Mouse (Mus musculus) kidney, postnatal 14 days (tissue): ENCODE measurements at regions not wholly inside any gene's neighbourhood (a gene's known extent, or its start where the extent isn't known, plus 50 kb on each side); places are given as distances from the start of the nearest gene placed in this dataset.

Experiments used
- DNase-seq: peaks from one replicate; pipeline ENCODE4 v3.0.0; 2022; ENCODE audit warnings: mixed read lengths

- DNase-seq = no peak
These were observed 341.4 kb downstream of the Insc start for GRCm38 (mm10) chr7:115084711-115085380.

GRCm38 (mm10) chr7:115086542-115087448, 343.3 kb downstream of the Insc start:
- no peak for DNase-seq

GRCm38 (mm10) chr7:115092481-115093050, 349.1 kb downstream of the Insc start:
- no peak for DNase-seq

GRCm38 (mm10) chr7:115106041-115106440, 362.5 kb downstream of the Insc start:
- no peak for DNase-seq

DNA sequence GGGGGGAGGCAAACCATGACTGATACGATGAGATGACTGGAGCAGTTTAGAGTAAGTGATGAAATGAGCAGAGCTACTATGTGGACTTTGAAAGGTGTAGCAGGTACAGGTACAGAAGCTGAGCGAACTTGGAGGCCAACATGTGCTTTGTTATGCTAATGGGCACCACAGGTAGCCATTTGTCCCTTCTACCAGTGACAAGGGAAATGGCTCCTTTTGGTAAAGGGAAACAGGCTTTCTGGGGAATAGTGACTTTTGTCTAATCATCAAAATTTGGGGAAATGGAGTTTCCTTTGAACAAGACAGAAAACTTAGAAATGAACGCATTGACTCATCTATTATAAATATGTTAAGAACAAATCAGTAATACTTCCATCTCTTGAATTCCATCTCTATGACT, 368.8 kb downstream of the Insc start:
- DNase-seq = no peak

DNA sequence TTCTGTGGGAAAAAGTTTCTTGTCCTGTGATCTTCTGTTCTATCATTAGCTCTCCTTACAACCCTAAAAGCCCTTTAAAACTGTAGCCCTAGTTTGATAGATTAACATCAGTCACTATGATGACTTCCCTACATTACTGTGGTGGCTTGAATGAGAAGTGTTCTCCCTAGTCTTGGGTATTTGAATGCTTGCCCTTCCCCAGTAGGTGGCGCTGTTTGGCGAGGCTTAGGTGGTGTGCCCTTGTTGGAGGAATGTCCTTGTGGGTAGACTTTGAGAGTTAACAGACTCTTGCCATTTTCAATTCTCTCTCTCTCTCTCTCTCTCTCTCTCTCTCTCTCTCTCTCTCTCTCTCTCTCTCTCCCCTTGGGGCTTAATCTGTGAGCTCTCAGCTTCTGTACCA, 379.8 kb downstream of the Insc start:
- DNase-seq = no peak

DNA sequence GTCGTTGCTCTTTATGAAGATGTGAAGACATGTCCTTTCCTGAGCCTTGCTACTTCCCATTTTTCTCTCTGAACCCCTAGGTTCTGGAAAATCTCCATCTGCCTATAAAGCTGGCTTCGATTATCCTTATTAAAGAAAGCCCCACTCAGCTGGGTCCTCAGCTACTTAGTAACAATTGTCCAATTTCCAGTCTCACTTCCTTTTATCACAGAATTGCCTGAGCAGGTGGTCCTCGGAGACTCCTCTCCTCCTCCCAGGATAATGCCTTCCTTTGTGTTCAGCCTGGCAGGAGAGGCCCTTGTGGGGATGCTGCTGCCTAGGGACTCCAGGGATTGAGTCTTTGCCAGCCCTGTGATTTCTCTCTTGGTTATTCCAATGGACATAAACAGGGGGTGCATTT, 385.5 kb downstream of the Insc start:
- no peak for DNase-seq

DNA sequence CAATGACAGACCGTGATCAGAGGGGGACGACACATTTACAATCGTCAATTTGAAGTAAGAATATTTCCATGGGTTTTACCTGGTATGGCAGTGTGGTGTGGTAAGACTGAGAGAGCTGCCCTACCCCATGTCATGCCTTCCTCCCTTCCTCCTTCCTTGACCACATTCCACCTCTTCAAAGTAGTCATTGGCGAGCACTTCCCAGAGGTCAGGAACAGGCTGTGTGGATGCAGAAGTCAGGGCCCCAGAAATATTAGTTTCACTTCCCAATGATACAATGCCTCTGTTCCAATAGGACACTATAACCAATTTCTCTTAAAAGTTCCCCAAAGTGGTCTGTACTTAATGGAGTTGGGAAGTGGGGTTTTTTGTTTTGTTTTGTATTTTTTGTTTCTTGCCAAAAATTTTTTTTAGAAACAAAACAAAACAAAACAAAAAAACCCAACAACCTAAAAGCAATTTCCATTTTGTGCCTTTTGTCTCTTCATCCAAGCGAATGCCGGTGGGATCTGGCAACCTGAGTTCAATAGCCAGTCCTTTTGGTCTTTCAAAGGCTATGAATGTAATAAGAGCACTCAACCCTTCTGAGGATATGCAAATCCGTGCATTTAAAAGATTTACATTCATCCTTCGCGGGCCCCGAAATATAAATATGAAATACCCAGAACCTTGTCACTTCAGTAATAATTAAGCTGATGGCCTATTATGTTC, 387.9 kb downstream of the Insc start:
- no peak for DNase-seq

- no peak for DNase-seq
These were observed 388.6 kb downstream of the Insc start for GRCm38 (mm10) chr7:115131970-115132551.

DNA sequence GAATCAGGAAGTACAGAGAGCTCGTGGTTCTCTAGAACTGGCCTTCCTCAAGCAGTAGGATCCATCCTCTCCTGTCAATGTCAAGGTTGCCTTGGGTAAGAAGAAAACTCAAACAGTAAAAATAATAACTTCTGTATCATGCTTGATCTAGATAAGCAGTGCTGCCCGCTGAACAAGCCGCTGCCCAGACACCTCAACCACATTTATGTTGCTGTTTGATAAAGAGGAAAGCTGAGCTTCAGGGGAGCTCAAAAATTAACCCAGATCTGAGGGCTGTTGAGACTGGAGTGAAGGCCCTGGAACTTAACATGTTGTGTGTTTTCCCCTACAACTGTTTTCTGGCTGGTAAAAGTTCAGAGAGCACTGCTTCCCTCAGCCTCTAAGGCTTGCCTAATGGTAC, 389.1 kb downstream of the Insc start:
- DNase-seq = no peak

DNA sequence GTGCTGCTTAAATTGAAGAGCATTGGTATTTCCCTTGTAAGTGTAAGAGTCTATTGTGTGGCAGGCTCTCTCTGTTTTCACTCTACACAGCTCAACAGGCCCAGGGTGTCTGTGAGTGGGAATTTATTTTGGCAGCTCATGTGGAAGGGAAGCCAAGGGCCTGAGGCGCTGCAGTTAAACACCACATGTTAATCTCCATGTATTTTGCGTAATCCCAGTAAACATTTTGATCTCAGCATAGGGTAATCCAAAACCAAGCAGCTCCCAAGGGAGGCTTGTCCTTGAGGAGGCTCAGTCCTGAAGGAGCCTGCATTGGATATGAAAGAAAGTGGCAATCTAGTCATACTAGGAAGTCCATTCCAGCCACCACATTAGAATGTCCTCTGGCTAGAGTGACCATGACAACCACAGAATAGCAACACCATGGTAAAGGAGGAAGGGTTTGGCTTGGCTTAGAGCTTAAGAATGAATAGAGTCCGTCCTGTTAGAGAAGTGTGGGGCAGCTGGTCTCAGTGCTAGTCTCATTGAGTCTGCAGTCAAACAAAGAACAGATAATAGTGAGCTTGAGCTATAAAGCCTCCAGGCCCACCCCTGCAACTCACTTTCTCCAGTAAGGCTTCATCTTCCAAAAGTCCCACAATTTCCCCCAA, 391.6 kb downstream of the Insc start:
- DNase-seq = no peak

GRCm38 (mm10) chr7:115140286-115140685, 396.8 kb downstream of the Insc start:
- DNase-seq = no peak

DNA sequence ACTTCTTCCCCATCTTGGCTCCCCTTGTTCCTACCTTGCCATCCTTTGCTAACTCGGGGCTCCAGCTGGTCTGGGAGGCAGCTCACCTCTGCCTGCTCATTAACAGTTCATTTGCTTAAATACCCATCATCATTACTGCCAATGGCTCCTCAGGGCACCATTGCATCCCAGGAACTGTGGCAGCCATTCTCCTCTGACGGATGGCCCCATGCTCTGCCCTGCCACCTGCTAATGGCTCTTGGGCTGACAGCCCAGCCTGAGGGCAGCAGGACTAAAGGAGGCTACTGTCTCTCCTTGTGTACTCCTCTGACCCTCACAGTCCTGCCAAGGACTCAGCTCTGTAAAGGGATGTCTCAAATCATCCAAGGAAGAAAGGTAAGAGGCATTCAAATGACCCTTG, 398.7 kb downstream of the Insc start:
- DNase-seq = no peak

DNA sequence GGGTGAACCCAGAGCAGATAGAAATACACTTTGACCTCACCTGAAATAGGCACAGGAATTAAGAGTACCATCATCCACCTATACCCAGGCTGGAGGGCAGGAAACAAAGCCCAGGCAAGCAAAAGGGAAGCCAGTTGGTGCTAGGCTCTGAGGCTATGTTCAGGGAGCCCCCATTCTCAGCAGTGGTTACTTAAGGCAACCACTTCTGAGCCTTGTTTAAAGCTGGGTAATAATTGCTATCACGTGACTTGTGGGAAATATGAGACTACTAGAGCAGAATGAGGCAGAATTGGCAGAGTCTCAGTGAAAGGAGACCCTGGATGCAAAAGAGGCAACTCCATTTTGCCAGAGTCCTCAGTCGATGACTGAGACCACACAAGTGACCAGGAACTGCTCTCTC, 401.5 kb downstream of the Insc start:
- no peak for DNase-seq

DNA sequence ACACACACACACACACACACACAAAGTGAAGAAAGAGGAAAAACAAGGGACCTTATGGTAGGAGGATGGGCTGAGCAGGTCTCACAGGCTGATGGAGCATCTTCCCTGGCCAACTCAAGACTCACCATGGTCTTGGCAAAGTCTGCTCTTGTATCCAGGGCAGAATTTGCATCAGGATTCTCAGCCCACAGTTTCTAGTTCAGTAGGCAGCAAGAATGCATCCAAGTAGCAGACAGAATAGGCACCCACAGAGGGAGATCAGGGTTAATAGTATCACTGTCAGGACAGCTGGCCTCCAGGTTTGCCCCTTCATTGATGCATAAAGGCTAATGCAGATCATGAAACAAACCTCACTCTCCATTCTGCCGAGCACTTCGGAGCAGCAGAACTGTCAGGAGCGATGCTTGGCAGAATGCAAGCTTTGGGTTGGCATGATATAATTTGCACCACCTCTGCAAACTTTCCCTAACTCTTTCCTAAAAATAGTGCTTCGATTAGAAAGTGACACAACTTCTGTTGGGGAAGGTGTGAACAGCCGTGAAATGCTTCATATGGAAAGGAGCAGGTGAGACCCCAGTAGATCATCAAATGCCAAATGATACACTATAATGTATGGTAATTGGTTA, 404.0 kb downstream of the Insc start:
- no peak for DNase-seq

DNA sequence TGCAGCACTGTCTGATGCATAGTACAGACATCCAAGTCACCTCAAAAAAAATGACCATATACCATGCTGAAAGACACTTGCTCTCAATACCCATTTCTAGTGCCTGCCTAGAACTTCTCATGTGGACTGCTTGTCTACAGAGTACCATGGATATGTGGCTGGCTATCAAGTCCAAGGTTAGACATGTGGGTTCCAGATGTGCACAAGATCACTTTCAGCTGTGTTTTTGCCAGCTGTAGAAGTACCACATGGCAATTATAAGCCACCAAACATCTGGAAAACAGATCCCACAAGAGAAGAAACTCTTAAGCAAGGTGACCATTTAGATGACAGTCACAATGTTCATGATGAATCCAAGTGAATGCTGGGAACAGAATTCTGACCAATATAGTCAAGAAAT, 409.8 kb downstream of the Insc start:
- no peak for DNase-seq

DNA sequence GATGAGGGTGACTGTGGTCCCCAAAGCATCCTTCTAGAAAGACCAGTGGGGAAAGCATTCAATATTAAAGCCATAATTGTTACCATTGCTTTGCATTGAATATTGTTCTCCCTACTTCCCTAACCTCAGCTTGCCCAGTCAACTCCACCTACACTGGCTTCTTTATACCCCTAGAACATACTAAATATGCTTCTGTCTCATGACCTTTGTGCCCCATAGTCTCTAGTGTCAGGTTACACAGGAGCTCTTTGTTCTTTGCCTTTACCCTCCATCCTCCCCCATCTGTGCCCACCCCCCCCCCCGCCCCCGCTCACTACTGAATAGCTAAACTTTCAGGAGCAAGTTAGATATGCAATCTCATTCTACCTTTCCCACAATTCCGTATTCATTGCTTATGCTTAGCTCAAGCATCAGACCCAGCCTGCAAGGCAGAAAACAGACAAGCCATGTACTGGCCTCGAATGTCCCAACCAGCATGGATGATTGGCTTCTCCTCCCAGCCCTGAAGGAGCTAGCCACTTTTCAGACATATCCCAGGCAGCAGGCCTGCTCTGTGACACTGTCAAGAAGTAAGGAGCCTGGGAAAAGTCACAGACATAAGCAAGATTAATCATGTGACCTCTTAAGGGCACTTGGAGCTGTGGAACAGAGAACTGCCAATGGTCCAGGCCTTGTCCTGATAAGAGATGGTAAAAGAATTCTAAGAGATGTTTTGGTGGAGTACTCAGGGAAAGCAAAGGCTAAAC, 410.4 kb downstream of the Insc start:
- no peak for DNase-seq

DNA sequence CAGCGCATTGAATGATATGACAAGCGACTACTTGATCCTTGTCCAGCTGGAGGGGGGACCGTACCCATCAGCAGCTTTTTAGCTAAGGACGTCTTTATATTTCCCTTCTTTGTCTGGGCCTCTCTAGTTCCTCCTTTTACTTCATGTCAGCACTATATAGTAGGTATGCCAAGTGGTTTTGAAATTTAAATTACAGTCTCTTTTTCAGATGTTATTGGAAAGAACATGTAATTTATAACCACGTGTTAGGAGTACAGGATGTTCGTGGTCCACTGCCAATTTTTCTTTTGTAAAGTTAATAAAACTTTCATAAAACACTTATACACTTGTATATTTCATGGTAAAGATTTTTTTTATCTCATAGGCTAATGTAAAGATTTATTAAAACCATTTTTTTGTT, 426.5 kb downstream of the Insc start:
- DNase-seq = no peak

DNA sequence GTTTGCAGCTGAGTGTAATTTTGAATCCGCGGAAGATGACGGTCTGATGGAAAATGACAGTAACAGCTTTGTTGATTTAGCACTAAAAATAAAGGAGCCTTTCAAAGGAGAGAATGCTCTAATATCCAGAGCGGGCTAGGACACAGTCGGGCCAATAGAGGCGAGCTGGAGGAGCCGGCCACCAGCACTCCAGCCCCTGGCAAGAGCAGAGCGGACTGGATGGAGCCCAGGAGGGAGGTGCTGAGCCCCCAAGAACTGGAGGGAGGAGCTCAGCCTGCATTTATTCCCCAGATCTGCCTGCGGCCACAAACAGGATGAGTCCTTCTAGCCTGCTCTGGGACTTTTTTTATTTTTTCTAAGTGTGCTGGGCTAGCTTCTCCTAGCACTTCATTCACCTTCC, 426.9 kb downstream of the Insc start:
- peak; percentile 11 for DNase-seq

- no peak for DNase-seq
These were observed 449.0 kb downstream of the Insc start for GRCm38 (mm10) chr7:115192482-115192881.
